9 mouse cellular contexts compared by ENCODE assay signal in the genomic region with DNA sequence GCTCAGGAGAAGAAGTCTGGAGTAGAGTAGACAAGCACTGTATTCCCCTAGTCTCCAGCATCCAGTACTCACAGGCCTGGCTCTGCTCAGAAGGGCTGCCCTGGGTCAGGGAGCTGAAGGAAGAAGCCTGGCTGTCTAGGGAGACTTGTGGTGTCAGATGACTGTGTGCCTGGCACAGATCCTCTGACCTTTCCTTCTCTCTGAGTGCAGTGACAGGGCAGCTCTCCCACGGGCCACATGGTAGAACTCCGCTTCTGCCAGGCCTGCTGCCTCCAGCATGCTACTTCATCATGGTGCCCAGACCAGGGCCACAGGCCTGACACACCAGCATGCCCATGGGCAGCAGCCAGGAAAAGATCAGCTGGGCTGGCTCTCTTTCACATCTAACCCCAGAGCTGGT. TPM values are rescaled to one million over a fixed set of nuclear protein-coding genes. Genes with fewer than 3 reads are reported as not detected.
DNase-seq lines count a peak whose midpoint lies in the region.
"Had no signal": no experiment of that assay in that cellular context is flagged by ENCODE, and none has a peak within 500 bp of the region (broad histone marks: within the 10 kb centered on the region; RNA-seq: fewer than 3 reads in every experiment).

No protein-coding gene starts in this region.

- intact Hi-C loops in heart, postnatal 25 days (cut with DNase I) = no loop called here

- DNase-seq in adrenal gland, adult (ENCODE audit: inconsistent age in 2 of 2, low spot score in 1 of 2) = peak; percentile 83 to 93
- no peak for DNase-seq in adrenal gland, postnatal 4 days (ENCODE audit: low spot score in 2 of 2)
- peak; percentile 47 for DNase-seq in urinary bladder, postnatal 14 days (ENCODE audit: low spot score)
- no peak for DNase-seq in urinary bladder, postnatal 4 days (ENCODE audit: low spot score in 2 of 2)
- peak; percentile 62 for DNase-seq in heart, postnatal 25 days (ENCODE audit: low spot score)
- DNase-seq in right cerebral cortex, postnatal 36 days (ENCODE audit: low spot score in 2 of 2) = no peak
- DNase-seq in right cerebral cortex, postnatal 14 days = no peak
- DNase-seq in right cerebral cortex, postnatal 10 days (ENCODE audit: low spot score in 2 of 2) = no peak

RNA-seq across cellular contexts. Expression of a gene that starts 22.0 kb away (rescaled TPM):
- 100 to 1,000 TPM; 120 to 135 TPM for total RNA-seq in adrenal gland, postnatal 4 days (2021)
- 100 to 1,000 TPM; 108 to 115 TPM for total RNA-seq in heart, postnatal 25 days (2021)

RNA-seq across cellular contexts. Expression of a gene that starts 34.4 kb away (rescaled TPM):
- 10 to 100 TPM; 24.2 to 33.0 TPM for total RNA-seq in adrenal gland, postnatal 4 days (2021)
- total RNA-seq in heart, postnatal 25 days (2021) = 10 to 100 TPM; 14.9 to 18.2 TPM

RNA-seq across cellular contexts. Expression of a gene that starts 52.5 kb away (rescaled TPM):
- 10 to 100 TPM; 13.8 to 14.4 TPM for total RNA-seq in adrenal gland, postnatal 4 days (2021)
- 10 to 100 TPM in 1 of 2 experiments, 1 to 10 TPM in 1; 8.5 to 12.1 TPM for total RNA-seq in heart, postnatal 25 days (2021)

RNA-seq across cellular contexts. Expression of a gene that starts 56.0 kb away (rescaled TPM):
- 1 to 10 TPM; 7.7 to 8.5 TPM for total RNA-seq in adrenal gland, postnatal 4 days (2021)
- total RNA-seq in heart, postnatal 25 days (2021) = 10 to 100 TPM; 47.4 to 47.8 TPM
- total RNA-seq: hematopoietic stem cell, adult 5-6 weeks had no signal

Comparison
In these comparisons a context has a peak if more than half of its experiments do, and no peak if none do; other contexts are left out.
1. DNase-seq: peak in adrenal gland, adult (2 of 2), urinary bladder, postnatal 14 days (single experiment) and heart, postnatal 25 days (single experiment); none in adrenal gland, postnatal 4 days (0 of 2), urinary bladder, postnatal 4 days (0 of 2), right cerebral cortex, postnatal 36 days (0 of 2), right cerebral cortex, postnatal 14 days (single experiment) and right cerebral cortex, postnatal 10 days (0 of 2).